Mouse (Mus musculus) urinary bladder, postnatal 14 days (tissue): ENCODE measurements around the gene Mrpl10.

ENCODE experiments used
- DNase-seq: peaks from one replicate; pipeline ENCODE4 v3.0.0; 2021; ENCODE audit warnings: low spot score

The Mrpl10 gene

DNA sequence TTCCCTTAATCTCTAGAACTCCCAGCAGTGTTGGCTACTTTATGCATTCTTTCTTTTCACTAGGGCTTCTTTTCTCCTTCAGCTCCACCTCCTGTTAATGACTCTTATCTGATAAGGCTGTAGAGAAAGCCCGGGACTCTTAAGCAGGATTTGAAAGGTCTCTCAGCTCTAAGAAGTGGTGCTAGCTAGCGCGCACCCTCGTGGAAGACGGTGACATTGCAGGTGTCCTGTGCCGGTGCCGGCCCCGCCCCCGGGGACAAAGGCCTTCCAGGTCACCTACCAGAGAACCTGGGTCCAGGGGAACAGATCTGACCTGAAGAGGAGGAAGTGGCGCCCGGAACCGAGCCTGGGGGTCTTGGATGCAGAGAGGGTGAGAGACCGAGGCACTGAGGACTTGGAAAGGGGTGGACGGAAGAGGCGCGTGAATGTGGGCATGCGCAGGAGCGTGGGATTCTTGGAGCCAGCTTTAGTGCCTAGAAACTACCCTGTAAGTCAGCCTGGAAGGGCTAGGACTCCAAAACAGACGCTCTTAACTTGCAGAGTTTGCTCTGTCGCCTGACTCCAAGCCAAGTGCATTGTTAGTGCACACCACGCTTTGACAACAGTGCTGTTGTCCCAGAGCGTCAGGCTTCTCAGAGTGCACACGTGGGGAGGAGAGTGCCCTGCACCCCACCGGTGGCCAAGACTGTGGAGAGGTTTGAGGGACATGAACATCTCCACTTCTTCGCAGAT lies 11.5 kb upstream of the Mrpl10 start, which contains the start of gene Scrn2:
Gene Scrn2, plus strand, starts transcription at position 253 of the 732 bp plus-strand sequence.
- peak; percentile 80 for DNase-seq

DNA sequence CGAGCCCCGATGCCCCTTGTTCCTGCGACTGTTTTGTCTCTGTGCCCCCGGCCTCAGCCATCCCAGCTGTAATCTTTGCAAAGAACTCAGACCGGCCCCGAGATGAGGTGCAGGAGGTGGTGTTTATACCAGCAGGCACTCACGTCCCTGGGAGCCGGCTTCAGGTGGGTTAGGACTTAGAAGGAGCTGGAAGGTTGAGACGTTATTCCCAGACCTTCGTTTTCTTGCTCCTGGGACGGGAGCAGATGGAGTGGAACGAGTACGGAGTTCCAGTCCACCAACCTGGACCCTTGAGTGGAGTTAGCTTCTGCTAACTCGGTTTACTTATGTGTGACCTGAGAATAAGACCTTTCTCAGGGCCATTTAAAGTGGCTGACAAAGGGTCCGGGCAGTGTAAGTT lies 10.9 kb upstream of the Mrpl10 start:
- DNase-seq: no peak

DNA sequence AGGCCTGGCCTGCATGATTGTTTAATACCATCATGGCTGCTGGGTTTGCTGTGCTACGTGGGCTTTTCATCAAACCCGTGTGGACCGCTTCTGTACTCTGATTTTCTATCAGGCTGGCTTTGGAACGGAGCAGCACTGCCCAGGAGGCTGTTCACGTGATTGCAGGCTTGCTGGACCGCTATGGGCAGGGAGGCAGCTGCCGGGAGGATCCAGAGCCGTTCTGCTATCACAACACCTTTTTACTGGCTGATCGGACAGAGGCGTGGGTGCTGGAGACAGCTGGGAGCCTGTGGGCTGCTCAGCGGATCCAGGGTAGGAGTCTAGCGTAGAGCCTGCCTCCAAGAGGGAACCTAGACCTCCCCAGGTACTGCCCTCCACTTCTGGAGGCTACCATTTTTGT lies 9.4 kb upstream of the Mrpl10 start:
- no peak for DNase-seq

DNA sequence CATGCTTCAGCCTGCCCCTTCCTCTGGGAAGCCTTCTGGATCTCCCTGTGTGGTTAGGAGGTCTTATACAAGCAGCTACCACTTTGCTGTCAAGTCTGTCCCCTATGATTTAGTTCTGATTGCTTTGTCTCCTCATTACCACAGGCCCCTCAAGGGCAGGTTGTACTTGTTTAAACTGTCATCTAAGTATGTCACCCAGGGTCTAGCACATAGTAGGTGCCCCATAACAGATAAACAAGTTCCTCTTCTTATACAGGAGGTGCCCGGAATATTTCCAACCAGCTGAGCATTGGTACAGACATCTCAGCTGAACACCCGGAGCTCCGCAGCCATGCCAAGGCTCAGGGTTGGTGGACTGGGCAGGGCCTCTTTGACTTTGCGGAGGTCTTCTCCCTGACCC lies 8.9 kb upstream of the Mrpl10 start:
- no peak for DNase-seq

DNA sequence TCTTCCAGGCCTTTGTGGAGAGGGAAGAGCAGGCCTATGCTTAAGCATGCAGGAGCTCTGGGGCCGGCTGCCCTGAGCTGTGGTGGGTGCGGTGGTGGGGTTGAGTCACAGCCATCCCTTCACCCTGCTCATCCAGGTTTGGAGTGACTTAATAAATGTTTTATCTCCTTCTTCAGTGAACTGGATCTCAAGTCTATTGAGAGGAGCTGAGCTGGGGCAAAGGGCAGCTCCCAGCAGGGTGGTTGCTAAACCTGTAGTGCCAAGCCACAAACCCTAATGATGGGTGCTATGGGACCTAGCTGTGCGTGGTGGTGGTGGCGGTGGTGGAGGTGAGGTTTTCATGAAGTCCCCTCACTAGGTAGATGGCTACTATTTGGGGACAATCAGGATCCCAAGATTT lies 7.6 kb upstream of the Mrpl10 start:
- DNase-seq: no peak

DNA sequence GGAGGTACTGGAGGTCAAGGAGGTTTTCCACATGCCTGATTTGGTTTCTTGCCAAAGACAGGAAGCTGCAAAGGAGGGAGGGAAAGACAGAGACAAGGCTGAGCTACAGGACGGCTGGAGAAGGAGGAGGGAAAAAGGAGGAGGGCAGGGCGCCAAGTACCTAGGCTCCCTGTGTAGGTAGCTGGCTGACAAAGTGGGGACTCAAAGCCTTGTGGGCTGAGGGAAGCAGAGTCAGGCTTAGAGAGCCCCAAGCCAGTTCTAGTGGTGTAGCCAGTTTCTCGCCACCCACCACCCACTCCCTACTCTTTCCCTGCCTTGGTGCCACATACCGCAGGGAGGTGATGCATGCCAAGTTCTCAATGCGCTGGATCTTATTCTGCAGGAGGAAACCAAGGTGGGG lies 5.2 kb upstream of the Mrpl10 start:
- no peak for DNase-seq

DNA sequence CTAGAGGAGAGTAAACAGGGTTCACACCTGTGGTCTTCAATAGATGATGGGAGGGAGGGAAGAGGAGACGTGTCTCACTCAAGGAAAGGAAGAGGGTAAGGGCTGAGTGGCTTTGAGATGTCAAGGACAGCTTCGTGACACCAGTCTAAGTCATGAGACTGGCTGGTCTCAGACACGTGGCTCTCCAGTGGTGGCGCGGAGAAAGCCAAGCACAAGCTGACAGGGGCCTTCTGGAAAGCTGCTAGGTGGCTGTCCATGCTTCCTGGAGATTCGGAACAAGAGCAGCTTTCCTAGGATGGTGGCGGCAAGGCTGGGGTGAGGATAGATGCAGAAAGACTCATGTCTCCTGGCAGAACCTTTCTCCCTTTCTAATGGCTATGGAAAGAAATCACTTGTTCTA lies 2.5 kb upstream of the Mrpl10 start:
- no peak for DNase-seq

DNA sequence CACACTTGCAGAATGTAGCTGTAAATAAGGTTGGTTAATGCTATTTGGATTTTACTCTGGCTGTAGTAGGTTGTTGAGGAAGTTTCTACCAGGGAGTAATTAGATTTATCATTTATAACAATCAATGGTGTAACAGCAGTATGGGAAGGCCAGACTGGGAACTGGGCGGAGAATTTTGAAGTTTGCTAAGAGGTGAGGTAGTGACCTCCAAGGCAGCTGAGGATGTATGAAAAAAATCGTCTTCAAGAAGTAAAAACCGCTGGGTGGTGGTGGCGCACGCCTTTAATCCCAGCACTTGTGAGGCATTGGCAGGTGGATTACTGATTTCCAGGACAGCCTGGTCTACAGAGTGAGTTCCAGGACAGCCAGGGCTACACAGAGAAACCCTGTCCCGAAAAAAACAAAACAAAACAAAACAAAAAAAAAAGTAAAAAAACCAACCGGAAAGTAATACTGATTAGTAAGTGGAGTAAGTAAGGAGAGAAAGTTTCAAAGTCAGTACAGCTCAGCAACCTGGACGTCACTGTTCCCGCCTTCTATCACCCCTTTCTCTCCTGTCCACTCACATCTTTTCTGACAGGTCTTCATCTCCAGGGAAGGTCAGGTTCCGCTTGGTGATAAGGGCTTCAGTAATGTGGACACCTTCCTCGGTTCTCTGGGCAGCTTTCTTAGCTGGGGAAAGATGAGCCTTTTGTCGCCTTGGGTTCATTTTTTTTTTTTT lies 899 bp upstream of the Mrpl10 start:
- no peak for DNase-seq

DNA sequence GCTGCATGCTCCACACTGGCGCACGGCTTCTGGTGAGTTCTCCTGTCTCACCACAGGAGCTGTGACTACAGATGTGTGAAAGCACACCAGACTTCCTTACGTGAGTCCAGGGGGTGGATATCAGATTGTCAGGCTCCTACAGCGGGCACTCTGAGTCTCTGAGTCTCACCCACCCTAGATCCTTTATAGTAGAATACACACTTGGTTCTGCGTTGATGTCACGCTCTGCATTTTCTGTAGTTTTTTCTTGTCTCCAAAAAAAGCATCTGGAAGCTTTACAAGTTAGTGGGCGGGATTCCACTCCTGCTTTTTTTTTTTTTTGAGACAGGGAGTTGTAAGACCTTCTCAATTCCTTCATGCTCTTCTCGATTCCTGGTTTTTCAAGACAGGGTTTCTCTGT lies 3.5 kb downstream of the Mrpl10 start:
- DNase-seq: no peak

DNA sequence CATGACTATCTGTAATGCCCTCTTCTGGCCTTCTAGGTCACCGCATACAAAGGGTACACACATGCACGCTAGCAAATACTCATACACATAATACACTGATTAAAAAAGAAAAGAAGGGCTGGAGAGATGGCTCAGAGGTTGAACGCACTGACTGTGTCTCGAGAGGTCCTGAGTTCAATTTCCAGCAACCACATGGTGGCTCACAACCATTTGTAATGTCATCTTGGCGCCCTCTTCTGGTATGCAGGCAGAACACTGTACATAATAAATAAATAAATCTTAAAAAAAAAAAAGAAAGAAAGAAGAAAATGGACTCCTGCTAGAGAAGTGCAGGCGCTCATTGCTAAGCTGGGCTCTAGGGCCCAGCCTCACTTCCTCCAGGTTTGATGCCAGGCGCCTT lies 4.5 kb downstream of the Mrpl10 start:
- DNase-seq: no peak

DNA sequence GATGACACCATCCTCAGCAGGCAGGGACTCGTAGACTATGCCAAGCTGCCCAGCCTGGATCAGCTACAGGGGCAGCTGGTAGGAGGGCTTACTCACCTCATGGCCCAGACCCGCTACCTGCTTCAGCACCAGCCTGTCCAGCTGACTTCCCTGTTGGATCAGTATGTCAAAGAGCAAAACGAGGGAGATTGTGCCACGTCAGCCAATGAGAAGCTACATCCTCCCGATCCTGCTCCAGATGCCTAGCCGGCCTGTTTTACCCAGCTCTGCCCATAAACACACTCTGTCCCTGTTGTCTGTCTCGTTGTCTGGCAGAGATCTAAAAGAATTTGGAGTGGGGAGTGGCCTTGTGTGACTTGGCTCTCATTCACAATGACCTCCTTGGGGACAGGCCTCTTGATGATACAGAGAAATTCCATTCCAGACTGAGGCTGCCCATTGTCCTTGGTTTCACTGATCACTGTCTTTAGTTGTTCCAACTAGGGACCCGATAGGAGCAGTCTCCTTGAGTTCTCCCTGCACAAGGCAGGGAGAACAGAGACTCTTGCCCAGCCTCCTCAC lies 6.8 kb downstream of the Mrpl10 start:
- no peak for DNase-seq

DNA sequence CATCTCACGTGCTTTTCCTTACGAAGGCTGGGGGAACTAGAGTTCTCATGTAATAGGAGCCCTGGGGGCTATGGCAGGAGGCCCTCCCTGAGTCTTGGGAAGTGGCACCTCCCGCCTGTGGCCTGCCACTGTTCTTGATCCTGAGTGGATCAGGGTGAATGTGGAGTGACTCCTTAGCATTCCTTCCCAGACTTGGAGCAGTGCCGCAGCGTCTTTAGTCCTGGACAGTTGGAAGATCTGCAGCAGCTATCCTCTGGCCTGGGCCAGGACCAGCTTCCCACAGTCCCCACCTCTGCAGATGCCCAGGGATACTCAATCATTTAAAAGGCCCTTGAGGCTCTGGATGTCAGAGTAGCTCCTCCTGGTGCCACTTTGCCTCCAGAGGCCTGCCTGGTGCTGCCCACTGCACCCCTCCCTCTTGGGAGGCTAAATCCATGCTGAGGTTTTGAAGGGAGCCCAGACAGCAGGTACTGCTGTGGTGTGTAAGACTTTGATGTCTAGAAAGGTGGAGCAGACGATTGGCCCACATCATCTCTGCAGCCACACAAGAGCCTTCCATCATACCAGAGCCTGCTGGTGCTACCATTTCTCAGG lies 8.2 kb downstream of the Mrpl10 start:
- DNase-seq: no peak

DNA sequence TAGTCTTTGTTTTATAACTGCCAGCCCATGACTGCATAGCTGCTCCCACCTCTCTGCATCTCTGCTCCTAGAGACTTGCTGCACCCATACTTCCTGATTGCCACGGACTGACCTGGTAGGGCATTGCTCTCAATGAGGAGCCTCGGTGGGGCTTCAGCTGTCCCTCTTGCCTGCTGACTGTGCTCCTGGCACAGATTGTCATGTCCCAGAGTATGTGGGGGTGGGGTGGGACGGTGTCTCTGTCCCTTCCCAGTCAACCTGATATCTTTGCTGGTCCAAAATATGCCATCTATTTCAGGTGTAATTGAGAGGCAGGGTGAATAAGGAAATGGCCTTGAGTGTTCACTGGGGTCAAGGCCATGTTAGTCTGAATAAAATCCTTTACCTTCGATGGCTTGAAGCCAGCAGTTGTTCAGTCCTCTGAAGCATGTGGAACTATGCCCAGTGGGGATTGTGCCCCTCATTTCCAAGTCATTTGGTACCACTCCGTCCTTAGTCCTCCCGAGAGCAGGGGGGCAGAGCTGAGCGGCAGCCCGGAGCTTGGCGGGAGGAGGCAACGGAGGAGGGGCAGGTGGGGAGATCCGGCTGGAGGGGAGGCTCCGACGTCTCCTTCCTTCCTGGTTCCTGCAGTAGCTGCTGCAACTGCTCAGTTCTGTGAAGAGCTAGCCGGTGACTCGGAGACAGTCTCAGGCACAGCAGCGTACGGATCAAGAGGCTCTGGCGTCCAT lies 9.0 kb downstream of the Mrpl10 start, which contains the start of gene Osbpl7:
Gene Osbpl7, plus strand, starts transcription at position 413 of the 728 bp plus-strand sequence.
- peak; percentile 74 for DNase-seq

DNA sequence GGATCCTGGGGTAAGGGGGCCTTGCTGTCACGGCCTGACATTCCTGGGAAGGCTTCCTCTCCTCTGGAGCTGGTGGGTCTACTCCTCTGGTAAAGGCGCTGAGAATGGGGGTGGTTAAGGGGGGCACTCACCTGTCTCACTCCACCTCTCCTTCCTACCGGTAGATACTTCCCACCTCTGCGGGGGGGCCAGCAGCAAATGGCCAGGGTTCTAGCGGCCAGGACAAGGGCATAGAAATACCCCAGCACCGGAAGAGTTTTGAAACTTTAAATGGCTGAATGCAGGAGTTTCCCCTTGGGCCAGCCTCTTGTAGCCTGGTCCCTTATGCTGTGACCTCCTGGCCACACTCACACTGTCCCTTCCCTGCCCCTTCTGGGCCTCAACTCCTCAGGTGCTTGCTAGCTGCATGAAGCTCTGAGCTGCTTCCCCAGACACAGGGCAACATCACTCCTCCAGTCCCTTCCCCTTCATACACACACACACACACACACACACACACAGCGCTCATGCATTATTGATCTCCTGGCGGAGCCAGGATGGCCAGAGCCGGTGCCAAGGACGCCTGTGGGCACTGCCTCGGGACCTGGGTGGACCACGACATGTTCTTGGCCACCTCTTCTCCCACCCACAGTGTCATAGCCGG lies 9.7 kb downstream of the Mrpl10 start:
- no peak for DNase-seq

DNA sequence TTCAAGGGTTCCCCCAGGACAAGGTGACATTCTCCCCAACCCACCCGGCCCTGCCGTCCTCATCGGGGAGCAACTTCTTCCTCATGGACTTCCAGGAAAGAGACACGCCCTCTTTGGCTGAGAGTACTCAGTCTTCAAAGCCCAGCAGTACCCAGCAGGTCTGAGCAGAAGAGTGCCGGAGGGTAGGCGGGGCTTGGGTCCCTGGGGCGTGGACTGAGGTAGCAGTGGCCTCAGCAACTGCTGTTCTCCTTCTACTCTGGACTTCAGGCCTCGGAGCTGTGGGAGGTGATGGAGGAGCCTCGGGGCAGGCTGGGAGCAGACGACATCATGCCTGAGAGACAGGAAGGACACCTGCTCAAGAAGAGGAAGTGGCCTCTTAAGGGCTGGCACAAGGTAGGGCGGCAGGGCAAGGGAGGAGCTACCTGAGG lies 10.9 kb downstream of the Mrpl10 start:
- peak; percentile 60 for DNase-seq

DNA sequence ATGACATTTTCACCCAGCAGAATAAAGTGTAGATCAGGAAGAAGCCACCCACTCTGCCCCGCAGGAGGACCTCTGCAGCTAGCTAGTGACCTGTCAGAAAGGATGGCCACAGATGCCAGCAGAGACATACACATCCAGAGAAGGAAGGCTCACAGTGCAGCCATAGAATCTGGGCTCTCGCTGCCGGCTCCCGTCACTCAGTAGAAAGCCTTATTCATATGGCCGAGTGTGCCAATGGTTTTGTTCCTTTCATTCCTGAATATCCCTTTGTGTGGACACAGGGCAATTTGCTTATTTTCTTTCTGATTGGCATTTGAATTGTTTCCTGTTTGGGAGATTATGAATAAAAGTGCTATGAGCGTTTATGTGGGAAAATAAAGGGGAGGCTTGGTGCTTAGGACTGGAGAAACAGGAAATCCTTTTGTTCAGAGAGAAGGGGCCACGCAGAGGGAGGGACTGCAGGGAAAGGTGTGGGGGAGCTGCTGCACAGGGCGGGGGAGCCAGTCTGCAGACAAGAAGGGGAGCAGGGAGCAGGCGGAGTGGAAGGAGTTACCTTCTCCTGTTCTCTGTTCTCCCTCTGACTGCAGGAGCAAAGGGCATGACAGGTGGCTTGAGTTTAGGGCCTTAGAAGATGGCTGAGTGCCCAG lies 22.0 kb downstream of the Mrpl10 start:
- no peak for DNase-seq

DNA sequence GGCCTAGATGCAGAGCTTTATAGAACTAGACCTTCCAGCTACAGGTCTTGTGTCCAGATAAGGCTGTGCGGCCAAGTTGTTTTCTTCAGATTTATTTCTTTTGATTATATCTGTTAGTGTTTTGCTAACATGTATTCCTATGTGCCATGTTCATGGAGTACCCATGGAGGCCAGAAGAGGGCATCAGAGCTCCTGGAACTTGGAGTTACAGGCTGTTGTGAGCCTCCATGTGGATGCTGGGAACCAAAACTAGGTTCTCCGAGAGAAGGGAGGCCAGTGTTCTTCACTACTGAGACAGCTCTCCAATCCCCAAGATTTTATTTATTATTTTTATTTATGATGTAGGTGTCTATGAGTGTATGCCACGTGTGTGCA lies 22.5 kb downstream of the Mrpl10 start:
- DNase-seq: no peak

DNA sequence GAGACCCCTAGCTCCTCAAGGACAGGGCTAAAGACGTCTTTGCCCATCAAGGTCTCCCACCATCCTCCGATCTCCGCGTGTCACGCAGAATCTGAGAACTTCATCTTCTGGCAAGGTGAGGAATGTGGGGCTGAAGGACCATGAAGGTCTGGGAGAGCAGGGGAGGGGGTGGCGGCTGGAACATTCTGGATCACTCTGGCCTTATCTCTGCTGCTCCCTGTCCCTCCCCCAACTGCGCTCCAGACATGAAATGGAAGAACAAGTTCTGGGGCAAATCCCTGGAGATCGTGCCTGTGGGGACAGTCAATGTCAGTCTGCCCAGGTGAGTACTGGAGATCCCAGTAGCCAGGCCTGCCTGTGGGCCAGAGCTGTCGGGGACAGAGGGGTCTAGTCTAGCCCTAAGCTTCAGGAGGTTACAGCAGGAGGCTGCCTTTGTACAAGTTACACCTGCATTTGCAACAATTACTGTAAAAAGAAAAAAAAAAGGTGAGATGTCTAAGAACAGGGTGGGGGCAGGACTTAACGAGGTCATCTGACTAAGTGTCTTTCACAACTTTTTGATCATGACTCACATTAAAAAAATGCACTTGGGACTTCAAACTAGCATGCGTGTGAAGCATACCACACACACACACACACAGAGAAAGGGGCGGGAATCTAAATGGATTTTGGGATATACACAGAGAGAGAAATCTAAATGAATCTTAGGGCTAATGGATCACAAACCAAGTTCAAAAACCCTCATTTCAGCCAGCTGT lies 24.4 kb downstream of the Mrpl10 start:
- DNase-seq: no peak

DNA sequence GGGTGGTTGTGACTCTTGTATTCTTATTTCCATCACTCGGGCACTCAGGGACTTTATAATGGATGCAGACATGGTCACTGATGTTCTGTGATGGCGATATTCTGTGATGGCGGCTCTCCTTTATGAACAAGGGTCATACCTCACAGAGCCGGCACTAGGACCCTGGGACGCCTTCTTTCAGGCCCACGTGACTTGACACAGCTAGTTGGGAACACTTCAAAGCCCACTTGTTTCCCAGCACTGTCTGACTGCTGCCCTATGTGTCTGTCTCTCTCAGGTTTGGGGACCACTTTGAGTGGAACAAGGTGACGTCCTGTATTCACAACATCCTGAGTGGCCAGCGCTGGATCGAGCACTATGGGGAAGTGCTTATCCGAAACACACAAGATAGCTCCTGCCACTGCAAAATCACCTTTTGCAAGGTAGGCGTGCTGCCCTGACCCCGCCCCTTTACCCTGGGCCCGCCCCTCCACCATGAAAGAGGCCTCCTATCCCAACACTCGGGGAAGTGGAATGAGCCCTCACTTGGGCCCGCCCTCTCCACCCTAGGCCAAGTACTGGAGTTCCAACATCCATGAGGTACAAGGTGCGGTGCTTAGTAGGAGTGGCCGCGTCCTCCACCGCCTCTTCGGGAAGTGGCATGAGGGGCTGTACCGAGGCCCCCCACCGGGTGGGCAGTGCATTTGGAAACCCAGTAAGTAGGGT lies 25.4 kb downstream of the Mrpl10 start:
- no peak for DNase-seq

DNA sequence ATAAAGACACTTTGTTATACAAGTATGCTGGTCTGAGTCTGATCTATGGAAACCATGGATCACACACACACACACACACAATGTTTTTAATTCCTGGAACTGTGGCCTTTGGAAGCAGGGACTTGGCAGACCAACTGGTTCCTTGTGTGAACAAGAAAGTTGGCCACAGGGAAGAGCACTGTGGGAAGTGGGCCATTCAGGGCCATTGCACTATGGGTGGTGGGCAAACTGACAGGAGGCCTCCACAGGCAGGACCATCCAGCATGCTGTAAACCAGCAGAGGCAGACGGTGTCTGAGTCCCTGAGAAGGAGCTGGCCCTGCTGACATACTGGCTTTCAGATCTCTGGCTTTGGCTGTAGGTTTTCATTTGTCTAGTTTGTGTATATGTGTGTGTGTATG lies 28.0 kb downstream of the Mrpl10 start:
- DNase-seq: no peak
